Mouse (Mus musculus) cerebellum, adult 9-10 months (tissue): ENCODE measurements around the gene Bax.
"Not testable (repeated sequence)": the region's sequence is repeated elsewhere in the genome, so short reads cannot be mapped to it uniquely, and the experiment has no call there.

Experiments
- DNase-seq: peaks from one replicate; pipeline ENCODE4 v3.0.0; 2022

The Bax gene

DNA sequence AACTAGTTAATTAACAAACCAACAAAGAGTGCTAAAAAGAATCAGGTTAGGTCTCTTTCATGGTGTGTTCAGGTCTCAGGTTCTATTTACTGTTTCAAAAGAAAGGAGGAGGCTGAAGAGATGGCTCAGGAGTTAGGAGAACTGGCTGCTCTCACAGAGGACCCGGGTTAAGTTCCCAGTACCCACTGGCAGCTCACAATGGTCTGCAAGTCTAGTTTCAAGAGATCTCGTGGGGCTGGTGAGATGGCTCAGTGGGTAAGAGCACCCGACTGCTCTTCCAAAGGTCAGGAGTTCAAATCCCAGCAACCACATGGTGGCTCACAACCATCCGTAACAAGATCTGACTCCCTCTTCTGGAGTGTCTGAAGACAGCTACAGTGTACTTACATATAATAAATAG, 13.6 kb upstream of the Bax start:
- not testable (repeated sequence) for DNase-seq

GRCm38 (mm10) chr7:45478774-45479173, 12.1 kb upstream of the Bax start:
- DNase-seq, result no peak

- peak; percentile 78 for DNase-seq
Measured at GRCm38 (mm10) chr7:45477003-45477402, 10.3 kb upstream of the Bax start.

DNA sequence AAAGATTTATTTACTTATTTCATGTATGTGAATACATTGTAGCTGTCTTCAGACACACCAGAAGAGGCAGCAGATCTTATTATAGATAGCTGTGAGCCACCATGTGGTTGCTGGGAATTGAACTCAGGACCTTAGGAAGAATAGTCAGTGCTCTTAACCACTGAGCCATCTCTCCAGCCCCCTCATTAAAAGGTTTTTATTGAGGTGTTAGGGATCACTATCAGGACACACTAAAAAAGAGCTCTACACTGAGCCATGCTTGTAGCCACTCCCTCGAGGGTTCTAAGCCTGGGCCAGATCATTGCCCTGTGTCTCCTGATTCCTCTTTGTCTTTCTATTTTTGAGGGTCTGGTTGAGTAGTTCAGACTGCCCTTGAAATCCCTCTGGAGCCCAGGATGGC, 9.8 kb upstream of the Bax start:
- DNase-seq, result no peak

DNA sequence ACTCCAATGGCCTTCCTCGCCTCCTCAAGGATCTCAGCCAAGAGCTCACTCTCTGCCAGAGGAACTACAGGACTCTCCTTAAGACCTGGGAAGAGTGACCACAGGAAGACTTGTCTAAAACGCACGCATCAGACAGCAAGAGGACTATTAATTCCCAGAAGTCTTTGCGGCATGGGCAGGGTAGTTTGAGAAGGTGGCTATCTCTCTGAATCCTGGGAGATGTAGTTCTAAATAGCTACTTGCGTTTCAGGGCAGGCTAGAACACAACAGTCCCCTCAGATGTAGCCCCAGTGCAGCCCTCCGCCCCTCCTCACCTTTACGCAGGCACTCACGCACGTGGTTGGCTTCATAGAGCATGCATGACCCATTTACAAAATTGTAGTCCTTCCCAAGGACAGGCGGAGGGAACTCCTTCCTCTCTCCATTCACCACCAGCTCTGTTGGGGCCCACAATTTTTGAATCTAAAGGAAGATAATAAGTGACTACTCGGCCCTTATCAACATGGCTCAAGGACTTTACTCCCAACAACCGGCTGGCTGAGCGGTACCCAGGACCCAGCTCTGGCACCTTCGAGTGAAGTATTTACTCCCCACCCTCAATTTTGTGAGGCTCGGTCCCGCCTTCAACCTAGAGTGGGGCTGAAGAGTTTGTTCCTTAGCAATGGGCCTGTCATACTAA, 8.7 kb upstream of the Bax start:
- DNase-seq, result peak; percentile 80

- peak; percentile 85 for DNase-seq
Measured at GRCm38 (mm10) chr7:45470869-45471268, 4.2 kb upstream of the Bax start.

DNA sequence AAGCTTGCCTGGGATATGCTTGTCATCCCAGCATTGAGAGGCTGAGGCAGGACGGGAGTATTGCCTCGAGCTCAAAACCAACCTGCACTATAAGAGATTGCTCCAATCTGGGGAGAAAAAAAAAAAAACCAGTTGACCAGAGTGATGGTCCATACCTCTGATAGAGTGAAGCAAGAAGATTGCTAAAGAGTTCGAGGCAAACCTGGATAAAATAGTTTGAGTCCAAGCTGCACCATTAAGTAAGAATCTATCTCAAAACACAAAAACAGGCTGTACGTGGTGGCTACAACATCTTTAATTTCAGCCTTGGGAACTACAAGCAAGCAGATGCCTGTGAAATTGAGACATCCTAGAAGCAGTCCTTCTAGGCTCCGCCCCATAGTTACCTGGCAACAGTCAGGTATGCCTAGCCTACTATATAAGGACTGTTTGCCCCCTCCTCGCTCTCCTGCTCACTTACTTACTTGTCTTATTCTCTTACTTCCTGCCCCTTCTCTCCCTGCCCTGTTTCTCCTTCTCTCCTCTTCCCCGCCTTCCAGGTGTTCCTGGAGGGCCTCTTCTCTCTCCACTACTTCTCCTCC, 482 bp upstream of the Bax start:
- peak; percentile 57 for DNase-seq

DNA sequence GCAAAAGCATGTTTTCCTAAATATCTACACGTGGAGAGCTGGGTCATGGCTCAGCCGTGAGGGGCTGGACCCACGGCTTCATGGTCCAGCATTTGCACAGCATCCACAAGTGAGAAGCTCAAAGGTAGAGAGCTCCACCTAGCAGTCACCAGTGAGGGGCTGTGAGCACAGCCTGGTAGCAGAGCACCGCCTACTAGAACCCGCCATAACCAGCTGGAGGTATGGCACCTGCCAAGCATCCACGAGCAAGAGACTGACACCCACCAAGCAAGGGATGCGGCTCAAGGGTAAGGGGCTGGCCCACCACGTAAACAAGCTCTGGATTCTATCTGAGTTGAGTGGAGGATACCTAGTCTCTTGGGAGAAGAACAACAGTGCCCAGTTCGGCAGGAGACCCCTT, 1.1 kb downstream of the Bax start:
- DNase-seq, result peak; percentile 63

GRCm38 (mm10) chr7:45465112-45465511, 1.6 kb downstream of the Bax start:
- no peak for DNase-seq

GRCm38 (mm10) chr7:45463987-45464778, 2.5 kb downstream of the Bax start:
- peak; percentile 68 for DNase-seq

GRCm38 (mm10) chr7:45462868-45463267, 3.8 kb downstream of the Bax start:
- peak; percentile 52 for DNase-seq

- DNase-seq, result no peak
Measured at GRCm38 (mm10) chr7:45462325-45462724, 4.4 kb downstream of the Bax start.

DNA sequence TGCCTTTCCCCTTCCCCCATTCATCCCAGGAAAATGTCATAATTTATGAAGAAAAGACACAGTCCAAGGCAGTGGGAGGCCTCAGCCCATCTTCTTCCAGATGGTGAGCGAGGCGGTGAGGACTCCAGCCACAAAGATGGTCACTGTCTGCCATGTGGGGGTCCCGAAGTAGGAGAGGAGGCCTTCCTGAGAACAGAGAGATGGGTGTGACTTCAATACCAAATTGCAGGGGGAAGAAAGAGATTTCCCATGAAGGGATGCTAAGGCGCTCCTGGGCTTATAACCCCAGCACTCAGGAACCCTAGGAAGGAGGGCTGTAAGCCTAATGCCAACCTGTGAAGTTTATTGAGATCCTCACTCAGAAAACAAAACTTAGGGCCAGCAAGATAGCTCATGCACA, 4.9 kb downstream of the Bax start:
- no peak for DNase-seq

- no peak for DNase-seq
Measured at GRCm38 (mm10) chr7:45461326-45461725, 5.4 kb downstream of the Bax start.

GRCm38 (mm10) chr7:45460860-45461314, 5.8 kb downstream of the Bax start:
- DNase-seq, result peak; percentile 55

DNA sequence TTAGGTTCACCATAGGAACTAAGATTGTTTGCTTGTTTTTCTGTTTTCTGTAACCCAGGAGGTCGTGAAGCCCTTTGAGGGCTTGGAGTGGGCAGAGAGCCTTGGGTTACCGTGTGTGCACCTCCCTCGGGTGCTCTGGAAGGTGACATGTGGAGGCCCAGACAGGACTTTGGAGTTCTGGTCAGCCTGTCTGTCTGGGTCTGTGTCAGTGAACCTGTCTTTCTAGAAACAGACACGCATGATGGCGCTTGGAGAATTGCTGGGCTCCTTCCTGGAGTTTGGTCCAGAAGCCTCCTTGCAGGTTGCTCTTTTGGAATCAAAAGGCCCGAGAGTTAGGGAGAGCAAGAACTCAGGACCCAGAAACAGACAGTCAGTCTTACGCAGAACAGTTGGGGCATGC, 6.3 kb downstream of the Bax start:
- DNase-seq, result peak; percentile 51

GRCm38 (mm10) chr7:45459564-45460140, 7.0 kb downstream of the Bax start, which contains the start of gene Ftl1:
TSS of gene Ftl1 (minus strand) at chr7:45459884.
- DNase-seq, result peak; percentile 99

DNA sequence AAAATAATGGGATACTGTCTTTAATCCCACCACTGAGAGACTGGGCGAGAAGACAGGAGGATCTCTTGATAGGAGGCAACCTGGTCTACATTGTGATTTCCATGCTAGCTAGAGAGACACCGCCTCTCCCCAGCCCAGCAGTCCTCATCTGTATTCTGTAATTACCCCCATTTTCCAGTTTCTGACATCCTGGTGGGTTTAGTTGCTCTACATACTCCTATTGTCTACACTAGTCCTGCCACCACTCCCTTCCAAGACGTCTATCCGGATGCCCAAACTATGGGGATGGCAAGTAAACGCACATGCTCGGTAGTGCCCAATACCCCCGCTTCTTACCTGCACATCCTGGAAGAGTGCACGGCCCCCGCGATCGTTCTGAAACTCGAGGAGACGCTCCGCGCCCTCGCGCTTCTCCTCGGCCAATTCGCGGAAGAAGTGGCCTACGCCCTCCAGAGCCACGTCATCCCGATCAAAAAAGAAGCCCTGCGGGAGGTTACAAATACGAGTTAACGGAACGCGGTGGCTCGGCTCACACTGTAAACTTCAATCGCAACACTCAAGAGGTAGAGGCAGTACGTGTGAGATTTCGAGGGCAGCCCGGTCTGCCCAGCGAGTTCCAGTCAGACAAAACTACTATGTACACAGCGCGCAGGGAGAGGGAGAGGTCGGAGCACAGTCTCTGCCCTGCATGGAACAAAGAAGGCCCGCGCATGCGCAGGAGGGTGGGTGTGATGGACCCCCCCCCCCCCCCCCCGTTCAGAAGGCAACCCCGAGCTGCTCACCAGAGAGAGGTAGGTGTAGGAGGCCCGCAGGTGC, 7.7 kb downstream of the Bax start:
- DNase-seq, result peak; percentile 82

GRCm38 (mm10) chr7:45457204-45458060, 9.3 kb downstream of the Bax start:
- no peak for DNase-seq

GRCm38 (mm10) chr7:45456721-45457203, 9.9 kb downstream of the Bax start:
- DNase-seq, result no peak

DNA sequence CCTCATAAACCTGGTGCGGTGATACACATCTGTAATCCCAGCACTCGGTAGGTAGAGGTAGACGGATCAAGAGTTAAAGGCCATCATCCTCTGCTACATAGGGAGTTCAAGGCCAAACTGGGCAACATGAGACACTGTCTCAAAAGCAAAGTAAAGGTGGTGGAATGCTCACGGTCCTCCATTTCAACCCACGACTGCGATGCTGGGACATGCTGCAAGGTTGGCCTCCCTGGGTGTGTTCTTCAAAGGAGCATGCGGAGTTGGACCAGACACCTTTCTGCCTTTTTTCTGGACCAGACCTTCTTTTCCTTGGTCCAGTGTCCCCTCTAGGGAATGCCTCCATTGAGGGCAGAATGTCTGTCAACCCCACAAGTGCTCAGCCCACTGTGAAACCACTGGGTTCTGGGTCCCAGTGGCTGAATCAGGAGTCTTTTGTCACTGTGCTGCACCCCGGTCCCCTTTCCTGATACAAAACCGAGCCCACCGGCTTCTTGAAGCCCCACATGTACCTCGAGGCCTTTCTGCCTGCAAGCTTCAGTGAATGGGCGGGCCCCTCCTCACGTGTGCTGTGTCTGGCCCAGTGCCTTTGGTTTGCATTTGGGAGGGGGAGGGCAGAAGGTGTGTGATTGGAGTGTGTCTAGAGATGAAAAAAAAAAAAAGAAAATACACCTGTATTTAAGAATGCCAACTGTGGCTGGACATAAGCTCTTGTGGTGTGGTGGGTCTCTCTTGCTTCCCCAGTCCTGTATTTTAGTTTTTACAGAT, 10.6 kb downstream of the Bax start:
- no peak for DNase-seq
